Mouse (Mus musculus) lung, embryonic 14.5 days (tissue): Measurements from ENCODE around the gene Rpusd1. TPM values are rescaled to one million over a fixed set of nuclear protein-coding genes. Genes with fewer than 3 reads are reported as not detected.

Experiments used
- ATAC-seq: fragments of 200-750 bp; cut with Nextera tagmentation; 2 replicates; pipeline ENCODE4 v1.8.0; 2017; ENCODE audit warnings: mild to moderate bottlenecking, moderate TSS enrichment, moderate library complexity; ENCODE audit not compliant: insufficient read depth
- DNase-seq: peaks from one replicate; pipeline ENCODE4 v3.0.0-alpha.2; 2015
- H3K27ac ChIP-seq: fragments of 300-500 bp; sonication (generic); 2 replicates; pipeline ENCODE4 v1.5.1; 2014; ENCODE audit warnings: low read depth, mild to moderate bottlenecking, moderate library complexity
- H3K27me3 ChIP-seq: fragments of 300-500 bp; sonication (generic); 2 replicates; pipeline ENCODE4 v1.6.1; 2014; ENCODE audit warnings: low read length, control low read depth; ENCODE audit not compliant: insufficient read depth
- H3K36me3 ChIP-seq: fragments of 300-500 bp; sonication (generic); 2 replicates; pipeline ENCODE4 v1.6.1; 2014; ENCODE audit warnings: control low read depth; ENCODE audit not compliant: insufficient read depth
- H3K4me1 ChIP-seq: fragments of 300-500 bp; sonication (generic); 2 replicates; pipeline ENCODE4 v1.6.1; 2014; ENCODE audit warnings: antibody characterized with exemption, control low read depth; ENCODE audit not compliant: insufficient read depth
- H3K4me2 ChIP-seq: fragments of 300-500 bp; sonication (generic); 2 replicates; pipeline ENCODE4 v1.6.1; 2014; ENCODE audit warnings: mild to moderate bottlenecking
- H3K4me3 ChIP-seq: fragments of 300-500 bp; sonication (generic); 2 replicates; pipeline ENCODE4 v1.5.1; 2014; ENCODE audit warnings: low read depth, low read length
- H3K9ac ChIP-seq: fragments of 300-500 bp; sonication (generic); 2 replicates; pipeline ENCODE4 v1.6.1; 2014
- H3K9me3 ChIP-seq: fragments of 300-500 bp; sonication (generic); 2 replicates; pipeline ENCODE4 v1.6.1; 2016; ENCODE audit warnings: low read depth, low read length, control low read depth
- CTCF ChIP-seq: IDR thresholded peaks from 2 replicates; pipeline ENCODE4 v1.5.1; 2016; ENCODE audit warnings: antibody characterized with exemption, low read depth
- WGBS: fragments of 180-500 bp; shearing (Covaris S2); extraction: QIAGEN DNeasy Blood & Tissue Kit; methylation state at CpG from one replicate; pipeline ENCODE4 v1.1.7; 2014; 5-methylcytosine and 5-hydroxymethylcytosine counted together
- microRNA-seq: library from miRNA; unstranded; fragments of <30 nt; microRNA quantifications from one replicate; pipeline ENCODE4, GENCODE M21; 2016; ENCODE audit warnings: borderline number of aligned reads
- polyA plus RNA-seq: library from polyadenylated mRNA; unstranded; fragments of >200 nt; fragmentation: Nextera tagmentation; extraction: Ambion mirVana; gene quantifications from 2 replicates; pipeline ENCODE4 v1.2.1, GENCODE M21; 2014

Gene Rpusd1
- polyA plus RNA-seq, 1 experiment from 2014 or later: 22.1 TPM

GRCm38 (mm10) chr17:25762591-25762990 lies 35.1 kb downstream of the Rpusd1 start:
- H3K9ac ChIP-seq: no peak overlapping the region
- H3K27ac ChIP-seq: no peak overlapping the region
- no peak for DNase-seq
- H3K4me3 ChIP-seq: no peak overlapping the region
- no peaks in the 10 kb centered on the region for H3K27me3 ChIP-seq
- WGBS: 38% methylated on average over 3 of the region's 3 CpGs
- no peaks in the 10 kb centered on the region for H3K4me1 ChIP-seq
- no peak overlapping the region for H3K4me2 ChIP-seq
- no peak for ATAC-seq
- no peak for TF ChIP-seq CTCF
- H3K9me3 ChIP-seq: no peaks in the 10 kb centered on the region
- no peaks in the 10 kb centered on the region for H3K36me3 ChIP-seq

DNA sequence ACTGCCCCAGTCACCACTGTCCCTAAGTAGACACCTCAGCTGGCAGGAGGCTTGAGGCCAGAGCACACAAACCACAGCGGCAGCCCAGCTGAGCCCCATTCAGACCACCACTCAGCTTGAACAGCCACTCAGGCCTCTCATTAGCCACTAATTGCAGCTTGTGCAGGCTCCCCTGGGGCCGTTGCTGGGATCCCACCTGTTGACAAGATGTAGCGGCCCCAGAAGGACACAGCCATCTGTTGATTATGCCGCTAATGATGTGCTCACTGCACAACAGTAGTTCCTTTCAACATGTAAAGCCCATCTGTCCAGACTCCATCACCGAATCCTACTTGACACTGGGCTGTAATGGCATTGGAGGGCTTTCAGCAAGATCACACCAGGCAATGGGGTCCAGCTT lies 38.4 kb downstream of the Rpusd1 start:
- no peaks in the 10 kb centered on the region for H3K9me3 ChIP-seq
- no peak overlapping the region for H3K4me3 ChIP-seq
- no peak overlapping the region for H3K9ac ChIP-seq
- 67% methylated on average over 5 of the region's 5 CpGs for WGBS
- H3K27ac ChIP-seq: no peak overlapping the region
- TF ChIP-seq CTCF: no peak
- DNase-seq (no peak), ATAC-seq (no peak)
- no peak overlapping the region for H3K4me2 ChIP-seq
- no peaks in the 10 kb centered on the region for H3K27me3 ChIP-seq
- H3K4me1 ChIP-seq: no peaks in the 10 kb centered on the region
- H3K36me3 ChIP-seq: no peaks in the 10 kb centered on the region

DNA sequence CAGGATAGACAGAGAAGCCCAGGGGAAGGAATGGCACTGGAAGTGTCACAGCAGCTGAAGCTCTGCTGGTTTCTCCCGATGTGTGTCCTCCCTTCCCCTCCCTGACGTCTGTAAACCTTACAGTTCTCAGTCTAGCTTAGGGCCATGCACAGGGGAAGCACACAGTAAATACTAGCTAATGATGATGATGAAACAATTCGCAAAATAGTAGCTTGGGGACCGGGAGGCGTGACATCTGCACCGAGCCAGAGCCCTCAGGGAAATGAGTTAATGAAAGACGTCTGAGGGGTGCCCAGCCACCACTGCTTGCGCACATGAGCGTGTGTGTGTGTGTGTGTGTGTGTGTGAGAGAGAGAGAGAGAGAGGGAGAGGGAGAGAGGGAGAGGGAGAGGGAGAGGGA lies 41.9 kb downstream of the Rpusd1 start:
- 54% methylated on average over 9 of the region's 9 CpGs for WGBS
- DNase-seq: no peak
- no peak overlapping the region for H3K4me3 ChIP-seq

DNA sequence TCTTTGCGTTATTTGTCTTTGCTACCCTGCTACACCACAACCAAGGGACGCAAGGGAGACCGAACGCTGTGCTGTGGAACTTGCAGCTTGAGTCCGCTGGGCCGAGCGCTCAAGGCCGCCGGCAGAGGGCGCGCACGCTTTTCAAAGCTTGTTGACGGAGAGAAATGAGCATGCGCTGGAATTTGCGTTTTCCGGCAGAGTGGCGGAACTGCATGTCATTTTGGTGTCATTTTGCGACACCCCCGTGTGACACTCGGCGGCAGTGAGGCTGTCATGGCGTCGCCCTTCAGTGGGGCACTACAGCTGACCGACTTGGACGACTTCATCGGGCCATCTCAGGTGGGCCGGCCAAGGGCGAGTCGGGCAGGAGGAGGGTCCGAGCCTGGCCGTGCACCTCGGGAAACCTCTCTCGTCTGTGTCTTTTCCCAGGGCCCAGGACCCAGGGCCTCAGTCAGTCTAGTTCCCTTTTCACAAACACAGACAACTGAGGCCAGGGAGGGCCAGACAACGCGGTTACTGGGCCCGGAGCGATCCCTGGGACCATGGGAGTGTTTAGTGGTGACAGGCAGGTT lies 46.2 kb downstream of the Rpusd1 start, which contains the start of gene Narfl:
Gene Narfl, plus strand, starts transcription at position 228 of the 572 bp plus-strand sequence.
- H3K4me3 ChIP-seq: peak within 1 kb of the TSS; percentile 73
- no peak within 1 kb of the TSS for H3K27ac ChIP-seq
- peak; percentile 87 for ATAC-seq
- peak; percentile 98 for TF ChIP-seq CTCF
- peak within 1 kb of the TSS; percentile 80 for H3K9ac ChIP-seq
- H3K27me3 ChIP-seq: no peaks in the 10 kb centered on the region
- H3K36me3 ChIP-seq: 0 out of 2 replicates have a peak, but pooled peaks cover 11% of the 10 kb centered on the region
- peak within 1 kb of the TSS; percentile 73 for H3K4me2 ChIP-seq
- peak; percentile 100 for DNase-seq
- 0% methylated on average over 37 of the region's 37 CpGs for WGBS
- H3K9me3 ChIP-seq: no peaks in the 10 kb centered on the region
- H3K4me1 ChIP-seq: no peaks in the 10 kb centered on the region

More for the DNA sequence above, 41.9 kb downstream of the Rpusd1 start:
- TF ChIP-seq CTCF: no peak
- no peaks in the 10 kb centered on the region for H3K9me3 ChIP-seq
- H3K27me3 ChIP-seq: no peaks in the 10 kb centered on the region
- ATAC-seq: no peak
- H3K9ac ChIP-seq: no peak overlapping the region
- H3K27ac ChIP-seq: no peak overlapping the region
- no peak overlapping the region for H3K4me2 ChIP-seq
- H3K4me1 ChIP-seq: no peaks in the 10 kb centered on the region
- no peaks in the 10 kb centered on the region for H3K36me3 ChIP-seq

DNA sequence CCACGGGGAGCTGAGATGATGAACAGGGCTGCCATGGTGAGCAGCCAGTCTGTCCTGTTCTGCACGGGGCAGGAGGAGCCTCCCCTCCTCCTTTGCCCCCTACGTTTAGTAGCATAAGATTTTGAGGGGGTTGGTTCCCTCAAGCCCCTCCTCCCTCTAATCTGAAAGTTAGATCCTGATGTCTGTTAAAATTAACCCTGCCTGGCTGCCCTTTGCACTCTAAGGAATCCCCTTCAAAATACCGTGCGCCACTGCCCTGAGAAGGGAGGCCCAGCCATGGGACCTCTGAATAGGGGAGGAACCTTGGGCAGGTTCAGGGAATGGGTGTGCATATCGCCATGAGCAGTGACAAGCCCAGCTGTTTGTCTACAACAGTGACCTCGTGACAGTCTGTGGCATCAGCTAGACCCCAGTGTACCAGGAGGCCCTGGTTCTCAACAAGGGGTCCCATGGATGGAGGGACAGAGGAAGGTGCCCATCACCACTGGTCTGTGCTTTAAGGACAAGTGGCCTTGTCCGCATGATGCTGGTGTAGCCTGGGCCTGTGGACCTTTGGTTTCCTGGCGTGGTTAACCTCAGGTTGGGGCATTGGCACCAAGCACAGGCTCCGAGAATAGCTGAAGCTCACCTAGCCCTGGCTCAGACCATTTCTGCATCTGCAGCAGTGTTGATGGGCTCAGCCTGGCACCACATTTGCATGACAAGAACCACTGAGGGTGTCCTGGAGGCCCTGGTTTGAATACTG lies 48.0 kb downstream of the Rpusd1 start:
- H3K27me3 ChIP-seq: no peaks in the 10 kb centered on the region
- no peak for DNase-seq
- no peak overlapping the region for H3K9ac ChIP-seq
- no peak for TF ChIP-seq CTCF
- no peaks in the 10 kb centered on the region for H3K4me1 ChIP-seq
- no peak overlapping the region for H3K4me3 ChIP-seq
- H3K4me2 ChIP-seq: no peak overlapping the region
- H3K27ac ChIP-seq: no peak overlapping the region
- 0 out of 2 replicates have a peak, but pooled peaks cover 20% of the 10 kb centered on the region for H3K36me3 ChIP-seq
- no peaks in the 10 kb centered on the region for H3K9me3 ChIP-seq
- no peak for ATAC-seq
- 73% methylated on average over 10 of the region's 10 CpGs for WGBS

DNA sequence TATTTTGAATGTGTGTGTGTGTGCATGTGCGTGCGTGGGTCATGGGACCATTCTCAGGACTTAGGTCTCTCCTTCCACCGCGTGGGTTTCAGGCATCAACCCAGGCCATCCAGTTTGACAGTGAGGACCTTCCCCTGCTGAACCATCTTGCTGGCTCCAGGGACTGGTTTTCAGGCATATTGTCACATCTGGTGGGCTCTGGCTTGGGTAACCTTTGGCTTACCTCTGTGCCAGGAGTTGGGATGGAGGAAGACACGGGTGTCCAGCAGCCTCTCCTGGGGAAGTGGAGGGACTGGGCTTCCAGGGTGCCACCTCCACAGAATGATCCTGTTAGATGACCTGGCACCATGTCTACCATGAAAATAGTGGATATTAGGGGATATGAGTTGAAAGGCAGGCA lies 50.5 kb downstream of the Rpusd1 start:
- Histone ChIP-seq H3K27ac (no peak overlapping the region), H3K9ac (no peak overlapping the region), H3K27me3 (no peaks in the 10 kb centered on the region), H3K9me3 (no peaks in the 10 kb centered on the region), H3K36me3 (peaks cover 39% of the 10 kb centered on the region), H3K4me1 (no peaks in the 10 kb centered on the region), H3K4me2 (no peak overlapping the region), H3K4me3 (no peak overlapping the region)
- no peak for TF ChIP-seq CTCF
- ATAC-seq (no peak), DNase-seq (no peak)
- 93% methylated on average over 5 of the region's 5 CpGs for WGBS

Small RNA genes within 50 kb of the gene (microRNA-seq; reads per million reads assigned to microRNA genes)
- gene Gm25083 (not detected), gene Mir6966 (not detected)

Other genes with a start within 250 kb of the Rpusd1 start
- 0.15 TPM in 1 of 2 replicates, not detected in the other for gene Sstr5, start 230.4 kb upstream of the Rpusd1 start, polyA plus RNA-seq
- gene Sox8, start 157.0 kb upstream of the Rpusd1 start, polyA plus RNA-seq: 0.42 and 0.79 TPM in 2 replicates
- gene Lmf1, start 148.6 kb upstream of the Rpusd1 start, polyA plus RNA-seq: 25.7 and 26.1 TPM in 2 replicates
- 1.3 and 1.4 TPM in 2 replicates for gene Gng13, start 10.5 kb upstream of the Rpusd1 start, polyA plus RNA-seq
- 27.1 and 32.3 TPM in 2 replicates for gene Chtf18, start 251 bp upstream of the Rpusd1 start, polyA plus RNA-seq
- gene Mslnl, start 8.4 kb downstream of the Rpusd1 start, polyA plus RNA-seq: 0.24 and 0.31 TPM in 2 replicates
- 1.8 and 4.6 TPM in 2 replicates for gene Msln, start 26.7 kb downstream of the Rpusd1 start, polyA plus RNA-seq
- 24.3 and 25.6 TPM in 2 replicates for gene Narfl, start 46.1 kb downstream of the Rpusd1 start, polyA plus RNA-seq
- gene Haghl, start 58.0 kb downstream of the Rpusd1 start, polyA plus RNA-seq: 55.1 and 57.9 TPM in 2 replicates
- gene Ccdc78, start 58.9 kb downstream of the Rpusd1 start, polyA plus RNA-seq: 0.12 TPM in 1 of 2 replicates, not detected in the other
- gene Fam173a, start 65.2 kb downstream of the Rpusd1 start, polyA plus RNA-seq: 81.9 and 96.8 TPM in 2 replicates
- not detected in 2 replicates for gene AC134908.4, start 68.0 kb downstream of the Rpusd1 start, polyA plus RNA-seq
- gene Metrn, start 69.5 kb downstream of the Rpusd1 start, polyA plus RNA-seq: 10.4 and 12.7 TPM in 2 replicates
- gene Fbxl16, start 81.4 kb downstream of the Rpusd1 start, polyA plus RNA-seq: 0.97 and 1.3 TPM in 2 replicates
- 24.6 and 26.0 TPM in 2 replicates for gene Wdr24, start 96.0 kb downstream of the Rpusd1 start, polyA plus RNA-seq
- 39.5 and 40.6 TPM in 2 replicates for gene Jmjd8, start 101.2 kb downstream of the Rpusd1 start, polyA plus RNA-seq
- 335 and 367 TPM in 2 replicates for gene Stub1, start 105.7 kb downstream of the Rpusd1 start, polyA plus RNA-seq
- 1.8 and 2.0 TPM in 2 replicates for gene Rhbdl1, start 109.6 kb downstream of the Rpusd1 start, polyA plus RNA-seq
- 1.0 and 1.4 TPM in 2 replicates for gene Gm20683, start 114.1 kb downstream of the Rpusd1 start, polyA plus RNA-seq
- 10.8 and 11.0 TPM in 2 replicates for gene Rhot2, start 117.2 kb downstream of the Rpusd1 start, polyA plus RNA-seq
- 29.9 and 34.1 TPM in 2 replicates for gene Wdr90, start 133.8 kb downstream of the Rpusd1 start, polyA plus RNA-seq
- gene Mcrip2, start 141.1 kb downstream of the Rpusd1 start, polyA plus RNA-seq: 17.7 and 17.9 TPM in 2 replicates
- gene Mettl26, start 147.4 kb downstream of the Rpusd1 start, polyA plus RNA-seq: 44.6 and 45.7 TPM in 2 replicates
- 0.57 and 0.87 TPM in 2 replicates for gene Wfikkn1, start 153.2 kb downstream of the Rpusd1 start, polyA plus RNA-seq
- gene Rab40c, start 192.1 kb downstream of the Rpusd1 start, polyA plus RNA-seq: 15.3 and 15.4 TPM in 2 replicates
- 65.9 and 69.0 TPM in 2 replicates for gene Pigq, start 217.3 kb downstream of the Rpusd1 start, polyA plus RNA-seq
- gene Nhlrc4, start 217.3 kb downstream of the Rpusd1 start, polyA plus RNA-seq: not detected in 2 replicates
- 0.16 and 0.26 TPM in 2 replicates for gene A930017K11Rik, start 224.9 kb downstream of the Rpusd1 start, polyA plus RNA-seq